Mouse (Mus musculus) skeletal muscle tissue, adult 2 months (tissue): ENCODE measurements around the gene Gm5592.
"Not testable (repeated sequence)": the region's sequence is repeated elsewhere in the genome, so short reads cannot be mapped to it uniquely, and the experiment has no call there.

Experiments
- DNase-seq: peaks from one replicate; pipeline ENCODE4 v3.0.0-alpha.2; 2012; ENCODE audit warnings: low read depth, low spot score

Gm5592 gene

GRCm38 (mm10) chr7:41153541-41153940, at the start of gene Gm5592:
Gene Gm5592 (plus strand): TSS chr7:41153841.
- DNase-seq = not testable (repeated sequence)

- not testable (repeated sequence) for DNase-seq
Measured at GRCm38 (mm10) chr7:41155806-41156205, 2.2 kb downstream of the Gm5592 start.

DNA sequence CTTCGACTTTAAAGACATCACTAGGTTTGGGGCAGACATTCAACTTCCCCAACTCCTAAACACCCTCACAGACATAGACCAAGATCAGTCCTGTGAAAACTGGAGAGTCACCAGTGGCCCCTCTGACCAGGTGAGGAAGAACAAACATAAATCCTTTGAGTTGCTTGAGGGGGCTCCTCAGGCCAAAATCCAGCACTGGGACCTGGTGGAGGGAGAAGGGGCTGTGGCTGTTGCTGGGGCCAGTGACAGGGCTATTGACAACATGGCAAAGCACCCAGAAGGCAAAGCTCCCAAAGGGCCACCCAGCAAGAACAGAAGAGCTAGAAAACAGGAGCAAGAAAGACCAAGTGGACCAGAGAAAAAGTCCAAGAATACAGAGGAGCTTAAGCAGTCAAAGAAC, 4.2 kb downstream of the Gm5592 start:
- not testable (repeated sequence) for DNase-seq

DNA sequence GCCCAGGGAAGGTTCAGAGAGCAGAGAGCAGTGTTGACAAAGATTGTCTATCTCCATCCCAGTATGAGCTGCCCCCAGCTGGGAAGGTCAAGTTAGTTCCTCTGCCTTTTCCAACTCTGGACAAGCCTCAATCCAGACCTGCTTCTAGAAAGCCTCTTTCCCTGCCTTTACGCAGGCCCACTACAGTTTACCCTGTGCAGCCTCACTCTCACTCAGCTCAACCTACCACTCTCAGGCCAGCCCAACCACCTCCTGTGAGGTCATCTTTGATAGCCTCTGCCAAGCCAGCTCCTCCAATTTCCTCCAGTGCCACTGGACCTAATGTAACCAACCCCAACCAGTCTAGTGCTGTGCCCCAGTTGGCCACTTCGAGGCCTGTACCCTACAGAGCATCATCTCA, 4.9 kb downstream of the Gm5592 start:
- DNase-seq = not testable (repeated sequence)

- no peak for DNase-seq
Measured at GRCm38 (mm10) chr7:41193671-41194070, 40.0 kb downstream of the Gm5592 start.
